Mouse (Mus musculus) megakaryocyte, embryonic 14.5 days (primary cell): ENCODE results near the gene Ddr1.

Source experiments
- FLI1 ChIP-seq: IDR thresholded peaks from 2 replicates; pipeline ENCODE4 v1.6.1; 2012; ENCODE audit warnings: low read length, inconsistent platforms, mixed read lengths
- GATA1 ChIP-seq: IDR thresholded peaks from 3 replicates; pipeline ENCODE4 v1.6.1; 2012; ENCODE audit warnings: mixed read lengths, low read length, inconsistent platforms, borderline replicate concordance

DNA sequence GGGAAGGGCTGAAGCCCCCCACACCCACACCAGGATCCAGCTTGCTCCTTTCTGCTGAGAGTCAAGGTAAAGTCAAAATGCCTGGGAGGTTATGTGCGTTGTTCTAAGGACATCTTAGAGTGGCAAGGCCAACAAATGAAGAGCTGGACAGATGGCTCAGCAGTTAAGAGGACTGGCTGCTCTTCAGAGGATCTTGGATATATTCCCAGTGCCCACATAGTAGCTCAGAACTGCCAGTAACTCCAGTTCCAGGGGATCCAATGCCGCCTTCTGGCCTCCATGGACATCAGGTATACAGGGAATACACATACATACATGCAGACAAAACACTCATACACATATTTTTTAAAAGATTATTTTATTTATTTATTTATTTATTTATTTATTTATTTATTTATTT is 29.0 kb upstream of the Ddr1 start:
- TF ChIP-seq GATA1: no peak
- TF ChIP-seq FLI1: no peak
